Mouse (Mus musculus) c-Kit-positive CD71-positive TER-119-positive erythroid progenitor cells, embryonic 14.5 days (primary cell): ENCODE results near the gene Vmn1r7.
"Not testable (repeated sequence)": the region's sequence is repeated elsewhere in the genome, so short reads cannot be mapped to it uniquely, and the experiment has no call there.

Experiments
- DNase-seq: peaks from one replicate; pipeline ENCODE4 v3.0.0-alpha.2; 2013; ENCODE audit warnings: low spot score

Gene Vmn1r7

DNA sequence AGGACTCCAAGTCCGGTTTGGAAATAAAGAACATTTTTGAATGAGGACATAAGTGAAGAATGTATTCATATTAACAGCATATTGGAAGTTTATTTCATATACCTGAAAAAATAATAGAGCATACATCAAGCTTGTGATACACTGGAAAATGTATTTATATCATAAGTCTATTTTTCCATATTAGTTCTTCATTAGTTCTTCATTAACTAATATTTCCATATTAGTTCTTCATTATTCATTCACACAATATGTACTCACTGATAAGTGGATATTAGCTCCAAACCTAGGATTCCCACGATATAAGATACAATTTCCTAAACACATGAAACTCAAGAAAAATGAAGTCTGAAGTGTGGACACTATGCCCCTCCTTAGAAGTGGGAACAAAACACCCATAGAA, at the start of gene Vmn1r7:
TSS of gene Vmn1r7 (minus strand) at position 101 of the 400 bp plus-strand sequence.
- DNase-seq, result not testable (repeated sequence)

DNA sequence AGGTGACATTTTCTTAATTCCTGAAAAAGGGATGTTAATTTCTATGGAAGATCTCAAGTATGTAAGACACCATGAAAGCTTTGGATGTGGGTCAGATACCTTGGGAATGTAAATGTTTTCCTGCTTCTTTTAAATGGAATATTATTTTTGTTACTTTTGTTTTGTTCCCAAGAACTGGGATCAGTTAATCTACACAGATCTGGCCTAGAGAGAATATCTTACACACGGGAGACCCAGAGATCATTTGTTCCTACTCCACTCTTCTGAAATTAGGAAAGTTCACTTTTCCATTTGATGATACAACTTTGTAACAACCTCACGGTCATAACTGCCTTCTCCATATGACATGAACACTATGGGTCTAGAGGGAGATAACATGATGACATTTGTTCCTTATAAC, 41.4 kb upstream of the Vmn1r7 start, which contains the start of gene Vmn1r9:
TSS of gene Vmn1r9 (plus strand) at position 301 of the 400 bp plus-strand sequence.
- DNase-seq, result no peak

DNA sequence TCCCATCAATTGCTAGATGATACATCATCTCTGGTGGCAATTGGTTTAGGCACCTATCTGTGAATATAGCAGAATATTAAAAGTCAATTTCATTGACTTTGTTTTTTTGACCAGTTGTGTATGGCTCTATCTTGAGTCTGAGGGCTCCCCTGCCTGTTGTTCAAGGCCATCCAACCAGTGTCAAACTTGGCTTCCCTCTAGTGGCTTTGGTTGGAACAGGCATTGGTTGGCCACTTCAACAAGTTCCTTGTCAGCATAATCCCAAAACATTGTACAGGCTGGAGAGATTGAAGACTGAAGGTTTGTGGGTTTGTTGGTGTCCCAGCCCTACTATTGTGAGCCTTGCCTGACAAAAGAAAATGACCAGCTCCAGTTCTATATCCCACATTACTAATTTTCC, 38.6 kb upstream of the Vmn1r7 start:
- peak; percentile 1 for DNase-seq

DNA sequence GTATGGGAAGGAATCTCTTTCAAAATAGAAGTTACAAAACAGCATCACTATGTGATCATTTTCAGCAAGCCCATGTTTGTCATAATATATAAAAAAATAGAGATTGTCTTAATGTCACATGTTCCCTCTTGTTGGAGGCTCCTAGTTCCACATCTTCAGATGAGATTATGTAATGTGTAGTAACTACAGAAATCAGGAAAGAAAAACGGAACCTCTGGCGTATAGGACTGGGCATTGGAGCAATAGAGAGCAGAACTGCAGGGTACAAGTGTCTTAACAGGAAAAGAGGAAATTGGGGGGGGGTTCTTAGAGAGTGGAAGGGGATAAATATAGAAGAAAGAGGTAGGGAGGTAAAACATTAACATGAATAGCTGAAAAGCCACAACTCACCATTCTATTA, 9.6 kb upstream of the Vmn1r7 start:
- no peak for DNase-seq

DNA sequence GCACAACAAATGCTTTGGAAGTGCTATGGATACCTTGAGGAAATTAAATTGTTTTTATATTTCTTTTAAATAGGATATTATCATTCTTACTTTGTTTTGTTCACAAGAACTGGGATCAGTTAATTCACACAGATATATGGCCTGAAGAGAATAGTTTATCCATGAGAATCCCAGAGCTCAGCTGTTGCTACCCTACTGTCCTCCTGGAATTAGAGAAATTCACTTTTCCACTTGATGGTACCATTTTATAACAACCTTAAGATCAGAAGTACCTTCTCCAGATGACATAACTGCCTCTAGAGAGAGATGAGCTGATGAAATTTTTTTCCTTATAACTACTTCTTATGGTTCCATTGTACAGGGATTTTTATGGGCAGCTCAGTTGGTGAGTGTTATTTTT, 6.9 kb upstream of the Vmn1r7 start, which contains the start of gene Vmn1r8:
TSS of gene Vmn1r8 (plus strand) at position 301 of the 400 bp plus-strand sequence.
- no peak for DNase-seq

DNA sequence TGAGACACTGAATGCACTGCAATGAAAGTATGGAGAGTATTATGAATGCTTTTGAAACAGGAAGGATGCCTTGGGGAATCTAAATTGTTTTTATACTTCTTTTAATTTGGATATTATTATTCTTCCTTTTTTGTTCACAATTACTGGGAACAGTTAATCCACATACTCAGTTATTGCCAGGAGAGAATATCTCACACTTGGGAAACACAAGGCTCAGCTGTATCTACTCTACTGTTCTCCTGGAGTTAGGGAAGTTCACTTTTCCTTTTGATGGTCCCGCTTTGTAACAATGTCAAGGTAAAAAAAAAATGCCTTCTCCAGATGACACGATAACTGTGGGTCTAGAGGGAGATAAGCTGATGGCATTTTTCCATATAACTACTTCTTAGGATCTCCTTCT, 28.2 kb downstream of the Vmn1r7 start, which contains the start of gene Vmn1r6:
TSS of gene Vmn1r6 (plus strand) at position 301 of the 400 bp plus-strand sequence.
- DNase-seq, result no peak
